Mouse (Mus musculus) G1E (cell line): ENCODE measurements around the gene Ttll3.

Source experiments
- CTCF ChIP-seq: IDR thresholded peaks from 2 replicates; pipeline ENCODE4 v1.5.1; 2012; ENCODE audit warnings: low read depth, low read length, inconsistent platforms, mixed read lengths
- GATA1 ChIP-seq: IDR thresholded peaks from 2 replicates; pipeline ENCODE4 v1.6.1; 2012; ENCODE audit warnings: borderline replicate concordance, low read length, inconsistent platforms, mixed read lengths
- GATA2 ChIP-seq: IDR thresholded peaks from 2 replicates; pipeline ENCODE4 v1.6.1; 2012; ENCODE audit warnings: low read depth, low read length, inconsistent platforms, borderline replicate concordance
- POLR2AphosphoS5 ChIP-seq: IDR thresholded peaks from 2 replicates; pipeline ENCODE4 v1.6.1; 2012; ENCODE audit warnings: low read depth, low read length, inconsistent platforms; ENCODE audit not compliant: insufficient replicate concordance
- TAL1 ChIP-seq: conservative IDR thresholded peaks from 2 replicates; pipeline ENCODE4 v1.6.1; 2012; ENCODE audit warnings: low read depth, low read length, inconsistent platforms, mixed read lengths

- TF ChIP-seq GATA2, result no peak
- no peak for TF ChIP-seq CTCF
- no peak for TF ChIP-seq POLR2AphosphoS5
- TF ChIP-seq TAL1, result no peak
- TF ChIP-seq GATA1, result no peak
Observed at GRCm38 (mm10) chr6:113395501-113395900, 6.4 kb downstream of the Ttll3 start.
